Mouse (Mus musculus) heart, embryonic 10.5 days (tissue): ENCODE results near the gene Ttll1. TPM values are rescaled to one million over a fixed set of nuclear protein-coding genes. Genes with fewer than 3 reads are reported as not detected.

ENCODE experiments used
- DNase-seq: peaks from one replicate; pipeline ENCODE4 v3.0.0-alpha.2; 2017; ENCODE audit warnings: low spot score
- H3K27ac ChIP-seq: fragments of 300-500 bp; sonication (generic); 2 replicates; pipeline ENCODE4 v1.5.1; 2016; ENCODE audit warnings: mild to moderate bottlenecking
- H3K27me3 ChIP-seq: fragments of 300-500 bp; sonication (generic); 2 replicates; pipeline ENCODE4 v1.6.1; 2016; ENCODE audit warnings: mild to moderate bottlenecking; ENCODE audit not compliant: poor library complexity, insufficient read depth, severe bottlenecking
- H3K36me3 ChIP-seq: fragments of 300-500 bp; sonication (generic); 2 replicates; pipeline ENCODE4 v1.6.1; 2016; ENCODE audit warnings: mild to moderate bottlenecking, moderate library complexity
- H3K4me1 ChIP-seq: fragments of 300-500 bp; sonication (generic); 2 replicates; pipeline ENCODE4 v1.6.1; 2016; ENCODE audit warnings: mild to moderate bottlenecking
- H3K4me3 ChIP-seq: fragments of 300-500 bp; sonication (generic); 2 replicates; pipeline ENCODE4 v1.5.1; 2016; ENCODE audit warnings: mild to moderate bottlenecking, moderate library complexity
- H3K9me3 ChIP-seq: fragments of 300-500 bp; sonication (generic); 2 replicates; pipeline ENCODE4 v1.6.1; 2016; ENCODE audit warnings: mild to moderate bottlenecking, moderate library complexity
- WGBS: fragments of 180-500 bp; shearing (Covaris S2); methylation state at CpG from one replicate; pipeline ENCODE4 v1.1.7; 2016; 5-methylcytosine and 5-hydroxymethylcytosine counted together
- polyA plus RNA-seq: library from polyadenylated mRNA; unstranded; fragments of >200 nt; fragmentation: Nextera tagmentation; extraction: Ambion mirVana; gene quantifications from 2 replicates; pipeline ENCODE4 v1.2.1, GENCODE M21; 2016

The Ttll1 gene
- polyA plus RNA-seq, 1 experiment from 2014 or later: 23.9 TPM

DNA sequence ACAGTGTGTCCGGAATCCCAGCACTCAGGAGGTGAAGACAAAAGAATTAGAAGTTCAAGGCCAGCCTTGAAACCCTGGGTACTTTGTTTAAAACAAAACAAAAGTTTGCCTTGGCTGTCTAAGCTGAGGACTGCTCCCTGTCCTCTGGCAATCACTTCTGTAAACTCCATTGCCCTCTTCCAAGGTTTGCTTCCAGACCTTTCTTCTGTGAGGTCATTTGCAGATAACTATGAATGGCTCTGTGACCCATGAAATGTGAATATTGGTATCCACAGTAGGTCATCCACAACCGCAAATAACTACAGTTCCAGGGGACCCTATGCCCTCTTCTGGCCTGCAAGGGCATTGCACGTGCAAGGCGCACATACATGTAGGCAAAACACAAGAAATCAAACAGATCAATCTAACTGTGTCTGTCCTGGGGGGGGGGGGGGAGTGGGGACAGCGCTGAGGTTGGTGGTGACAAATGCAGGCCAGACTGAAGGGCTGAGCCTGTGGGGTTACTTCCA is 21.3 kb upstream of the Ttll1 start:
- Histone ChIP-seq H3K27me3 (peaks cover 16% of the 10 kb centered on the region), H3K4me1 (peaks cover 73% of the 10 kb centered on the region), H3K9me3 (no peaks in the 10 kb centered on the region), H3K36me3 (peaks cover 39% of the 10 kb centered on the region), H3K27ac (no peak overlapping the region), H3K4me3 (no peak overlapping the region)
- 85% methylated on average over 5 of the region's 5 CpGs for WGBS
- no peak for DNase-seq

DNA sequence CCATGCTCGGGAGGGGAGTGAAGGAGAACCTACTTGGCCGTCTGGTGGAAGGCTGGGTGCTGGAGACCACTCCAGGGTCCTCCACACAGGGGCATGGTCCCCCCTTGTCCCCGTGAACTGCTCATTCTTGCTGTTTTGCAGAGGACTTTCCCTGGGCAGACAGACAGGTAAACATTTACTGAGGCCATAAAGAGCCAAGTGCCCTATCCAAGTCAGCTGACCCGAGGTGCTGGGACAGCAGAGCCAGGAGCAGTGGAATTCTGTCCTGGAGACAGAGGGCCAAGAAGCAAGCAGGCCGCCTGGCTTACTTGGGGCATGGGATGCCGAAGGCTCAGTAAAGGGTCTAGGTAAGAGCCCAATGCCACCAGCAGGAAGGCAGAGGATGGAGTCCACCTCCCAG is 20.0 kb upstream of the Ttll1 start:
- peak overlapping the region; percentile 24; the same call in 1 of the 2 replicates for H3K27ac ChIP-seq
- H3K4me3 ChIP-seq: no peak overlapping the region
- no peak for DNase-seq
- H3K4me1 ChIP-seq: peaks cover 78% of the 10 kb centered on the region
- H3K27me3 ChIP-seq: peaks cover 19% of the 10 kb centered on the region
- WGBS: 72% methylated on average over 6 of the region's 6 CpGs
- H3K9me3 ChIP-seq: no peaks in the 10 kb centered on the region
- peaks cover 27% of the 10 kb centered on the region for H3K36me3 ChIP-seq

DNA sequence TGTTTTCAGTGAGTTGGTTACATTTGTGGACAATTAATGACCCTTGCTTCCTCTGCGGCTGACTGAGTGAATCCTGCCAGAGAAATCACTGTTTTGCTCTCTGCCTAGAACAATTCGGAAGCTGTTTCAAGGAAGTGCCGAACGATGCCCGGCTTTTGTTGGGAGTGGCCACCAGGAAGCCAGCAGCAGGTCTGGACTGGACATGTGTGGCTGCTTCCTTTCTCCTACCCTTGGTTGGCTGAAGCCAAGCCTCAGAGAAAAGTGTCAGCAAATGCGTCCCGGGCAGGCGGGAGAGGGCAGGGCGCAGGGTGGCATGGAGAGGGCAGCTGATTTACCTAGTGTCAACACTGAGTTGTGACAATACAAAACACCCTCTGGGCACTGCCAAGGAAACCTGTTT is 19.5 kb upstream of the Ttll1 start:
- no peak for DNase-seq
- Histone ChIP-seq H3K9me3 (no peaks in the 10 kb centered on the region), H3K36me3 (peaks cover 27% of the 10 kb centered on the region), H3K4me1 (peaks cover 78% of the 10 kb centered on the region), H3K4me3 (no peak overlapping the region), H3K27me3 (peaks cover 19% of the 10 kb centered on the region), H3K27ac (0 out of 2 replicates have a peak overlapping the region, but pooled peaks have one; percentile 24)
- WGBS: 72% methylated on average over 9 of the region's 9 CpGs

DNA sequence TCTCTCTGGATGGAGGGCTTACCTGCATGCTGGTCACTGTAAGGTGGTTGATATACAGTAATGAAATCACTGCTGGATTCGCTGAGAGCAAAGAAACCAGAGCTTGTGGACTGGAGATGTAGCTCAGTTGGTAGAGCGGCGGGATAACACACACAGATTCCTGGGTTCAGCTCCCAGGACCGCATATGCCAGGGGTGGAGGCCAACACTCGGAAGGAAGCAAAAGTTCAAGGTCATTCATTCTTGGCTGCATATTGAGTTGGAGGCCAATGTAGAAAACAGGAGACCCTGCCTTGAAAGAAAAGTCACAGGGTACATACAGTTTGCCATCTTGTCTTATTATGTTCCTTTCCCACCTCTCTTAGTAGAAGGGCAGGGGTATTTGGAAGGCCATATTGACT is 19.1 kb upstream of the Ttll1 start:
- no peaks in the 10 kb centered on the region for H3K9me3 ChIP-seq
- H3K27me3 ChIP-seq: peaks cover 19% of the 10 kb centered on the region
- H3K4me1 ChIP-seq: peaks cover 78% of the 10 kb centered on the region
- H3K36me3 ChIP-seq: peaks cover 27% of the 10 kb centered on the region
- H3K4me3 ChIP-seq: no peak overlapping the region
- H3K27ac ChIP-seq: no peak overlapping the region
- no peak for DNase-seq
- WGBS: 79% methylated on average over 5 of the region's 5 CpGs

DNA sequence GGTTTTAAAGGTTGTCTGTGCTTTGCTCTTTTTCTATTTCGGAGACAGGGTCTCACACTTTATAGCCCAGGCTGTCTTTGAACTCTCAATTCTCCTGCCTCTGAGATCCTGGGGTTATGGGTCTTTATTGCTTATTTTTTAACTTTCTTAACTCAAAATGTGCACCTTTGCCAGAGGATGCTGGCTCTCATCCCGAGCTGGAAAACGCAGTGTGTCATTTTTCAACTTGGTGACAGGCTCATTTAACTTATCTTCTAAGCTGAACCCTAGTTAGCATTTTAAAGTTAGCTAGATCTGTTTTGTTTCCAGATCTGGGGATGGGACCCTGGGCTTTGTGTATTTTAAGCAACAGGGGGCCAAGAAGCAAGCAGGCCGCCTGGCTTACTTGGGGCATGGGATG is 18.2 kb upstream of the Ttll1 start:
- no peak for DNase-seq
- H3K4me3 ChIP-seq: no peak overlapping the region
- no peaks in the 10 kb centered on the region for H3K9me3 ChIP-seq
- H3K27ac ChIP-seq: no peak overlapping the region
- H3K27me3 ChIP-seq: peaks cover 19% of the 10 kb centered on the region
- WGBS: 50% methylated on average over 4 of the region's 4 CpGs
- H3K36me3 ChIP-seq: peaks cover 24% of the 10 kb centered on the region
- H3K4me1 ChIP-seq: peaks cover 78% of the 10 kb centered on the region

DNA sequence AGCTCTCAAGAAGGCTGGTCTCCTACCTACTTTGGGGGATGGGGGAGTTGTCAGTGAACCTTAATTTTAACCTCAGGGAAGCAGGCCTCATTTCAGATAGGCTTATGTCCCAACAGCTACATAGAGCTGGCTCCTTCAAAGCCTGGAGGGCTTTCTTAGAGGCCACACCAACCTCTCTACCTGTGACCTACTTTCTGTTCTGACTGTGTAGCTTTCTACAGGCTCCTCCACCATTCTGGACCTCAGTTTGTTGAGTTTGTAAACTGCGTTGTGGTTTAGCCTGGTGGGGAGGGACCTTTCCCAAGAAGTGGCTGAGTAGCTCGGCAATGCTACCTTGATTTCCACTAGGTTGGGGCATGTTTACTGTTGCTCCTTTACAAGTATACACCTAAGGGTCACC is 17.1 kb upstream of the Ttll1 start:
- peaks cover 82% of the 10 kb centered on the region for H3K4me1 ChIP-seq
- DNase-seq: no peak
- H3K36me3 ChIP-seq: peaks cover 18% of the 10 kb centered on the region
- H3K4me3 ChIP-seq: peak overlapping the region; percentile 77
- peak overlapping the region; percentile 88 for H3K27ac ChIP-seq
- H3K27me3 ChIP-seq: peaks cover 19% of the 10 kb centered on the region
- H3K9me3 ChIP-seq: no peaks in the 10 kb centered on the region
- 63% methylated on average over 2 of the region's 2 CpGs for WGBS

DNA sequence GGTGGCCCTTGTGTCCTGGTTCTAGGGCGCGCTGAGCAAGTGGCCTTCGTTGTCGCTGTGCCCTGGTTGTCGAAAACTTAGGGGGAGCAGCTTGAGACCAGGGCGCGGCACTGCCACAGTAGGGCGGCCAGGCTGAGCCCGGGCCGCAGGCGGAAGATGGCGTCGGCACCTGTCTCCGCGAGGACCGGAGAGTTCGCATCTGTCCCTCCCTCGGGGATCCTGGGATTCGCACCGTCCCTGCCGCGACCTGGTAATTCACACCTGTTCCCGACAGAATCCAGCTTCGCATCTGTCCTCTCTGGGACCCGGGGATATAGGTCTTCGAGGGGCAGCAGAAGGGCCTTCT is 16.4 kb upstream of the Ttll1 start:
- Histone ChIP-seq H3K4me1 (peaks cover 88% of the 10 kb centered on the region), H3K36me3 (peaks cover 17% of the 10 kb centered on the region), H3K9me3 (no peaks in the 10 kb centered on the region), H3K27me3 (peaks cover 19% of the 10 kb centered on the region), H3K4me3 (peak overlapping the region; percentile 77), H3K27ac (peak overlapping the region; percentile 88)
- no peak for DNase-seq
- 1% methylated on average over 26 of the region's 26 CpGs for WGBS

DNA sequence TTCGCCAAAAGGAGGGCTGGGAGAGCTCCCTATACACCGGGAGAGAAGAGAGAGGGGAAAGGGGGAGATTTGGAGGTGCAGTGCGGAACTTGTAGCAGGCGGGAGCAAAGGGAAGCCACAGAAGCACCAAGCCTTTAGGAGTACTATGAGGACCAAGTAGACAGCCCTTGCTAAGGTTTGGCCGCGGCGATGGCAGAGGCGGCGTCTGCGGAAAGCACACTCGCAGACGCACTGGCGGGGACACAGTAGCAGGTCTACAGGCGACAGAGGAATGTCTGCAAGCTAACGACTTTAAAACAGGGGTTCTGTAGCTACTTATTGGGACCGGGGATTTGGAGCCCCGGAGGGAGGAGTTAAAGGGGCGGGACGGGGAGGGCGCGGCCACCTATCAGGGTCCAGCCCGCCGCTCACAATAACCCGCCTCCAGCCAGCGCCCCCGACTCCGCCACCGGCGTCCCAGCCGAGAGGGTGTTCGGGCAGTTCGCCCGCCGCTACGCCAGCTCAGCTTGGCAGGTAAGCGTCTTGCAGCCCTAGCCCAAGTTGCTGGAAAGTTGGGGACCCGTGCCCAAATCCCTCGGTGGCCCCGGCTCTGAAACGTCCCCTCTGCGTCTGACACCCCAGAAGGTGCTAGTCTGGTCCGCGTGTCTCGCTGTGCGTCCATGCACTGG is 15.9 kb upstream of the Ttll1 start, which contains the start of gene Bik:
Bik (plus strand) TSS at position 439 of the 668 bp plus-strand sequence.
- peaks cover 12% of the 10 kb centered on the region for H3K36me3 ChIP-seq
- H3K4me3 ChIP-seq: peak within 1 kb of the TSS; percentile 77
- WGBS: under 1% methylated on average over 45 of the region's 45 CpGs
- H3K9me3 ChIP-seq: no peaks in the 10 kb centered on the region
- H3K4me1 ChIP-seq: peaks cover 93% of the 10 kb centered on the region
- peaks cover 19% of the 10 kb centered on the region for H3K27me3 ChIP-seq
- DNase-seq: peak; percentile 91
- H3K27ac ChIP-seq: peak within 1 kb of the TSS; percentile 88

DNA sequence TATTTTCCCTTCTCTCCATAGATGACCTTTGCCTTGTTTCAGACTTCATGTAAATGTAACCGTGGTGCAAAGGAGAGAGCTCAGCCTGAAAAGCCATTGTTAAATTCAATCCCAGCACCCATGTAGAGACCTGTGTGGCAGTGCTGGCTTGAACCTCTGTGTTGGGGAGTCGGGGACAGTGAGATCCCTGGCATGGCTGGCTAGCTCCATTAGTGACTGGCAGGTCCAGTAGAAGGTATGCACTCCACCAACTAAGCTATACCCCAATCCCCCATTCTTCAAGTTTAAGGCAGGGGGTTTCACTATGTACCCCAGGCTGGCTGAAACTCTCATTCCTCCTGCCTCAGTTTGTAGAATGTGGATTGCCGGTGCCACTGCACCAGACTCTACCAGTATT is 13.6 kb upstream of the Ttll1 start:
- Histone ChIP-seq H3K36me3 (no peaks in the 10 kb centered on the region), H3K9me3 (no peaks in the 10 kb centered on the region), H3K27ac (peak overlapping the region; percentile 88), H3K27me3 (peaks cover 19% of the 10 kb centered on the region), H3K4me1 (peaks cover 83% of the 10 kb centered on the region), H3K4me3 (peak overlapping the region; percentile 35; the same call in 1 of the 2 replicates)
- DNase-seq: no peak
- 66% methylated on average over 3 of the region's 3 CpGs for WGBS

DNA sequence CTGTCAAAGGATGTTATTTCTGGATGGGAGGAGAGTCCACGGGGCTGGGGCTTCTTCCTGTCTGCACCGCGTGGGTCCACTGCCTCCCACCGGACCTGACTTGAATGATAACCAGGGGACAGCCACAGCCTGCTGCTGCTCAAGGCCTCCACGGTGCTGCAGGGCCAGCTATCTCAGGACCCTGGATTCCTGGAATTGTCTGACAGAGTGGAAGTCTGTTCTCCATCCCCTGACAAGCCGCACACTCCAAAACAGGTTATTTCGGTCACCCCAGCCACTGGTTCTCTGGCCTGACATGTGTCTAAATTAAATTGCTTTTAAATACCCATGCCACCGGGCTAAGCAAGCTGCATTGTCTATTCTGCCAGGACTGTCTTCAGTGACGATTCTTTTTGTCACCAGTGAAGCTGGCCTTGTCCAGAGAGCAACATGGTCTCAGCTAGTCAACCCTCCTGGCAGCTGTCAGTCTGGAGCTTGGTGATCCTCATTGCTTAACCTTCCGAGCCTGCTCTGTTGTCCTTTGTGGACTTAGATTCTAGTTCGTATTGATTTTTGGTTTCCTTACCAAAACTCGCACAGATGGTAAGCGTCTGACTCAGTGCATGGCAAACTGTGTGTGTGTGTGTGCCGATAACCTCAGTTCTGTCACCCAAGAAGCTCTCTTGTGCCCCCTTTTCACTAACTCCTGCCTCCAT is 13.1 kb upstream of the Ttll1 start:
- peak overlapping the region; percentile 88 for H3K27ac ChIP-seq
- WGBS: 20% methylated on average over 14 of the region's 14 CpGs
- H3K27me3 ChIP-seq: peaks cover 19% of the 10 kb centered on the region
- no peaks in the 10 kb centered on the region for H3K36me3 ChIP-seq
- H3K4me3 ChIP-seq: peak overlapping the region; percentile 35; the same call in 1 of the 2 replicates
- no peaks in the 10 kb centered on the region for H3K9me3 ChIP-seq
- DNase-seq: peak; percentile 93
- peaks cover 80% of the 10 kb centered on the region for H3K4me1 ChIP-seq

DNA sequence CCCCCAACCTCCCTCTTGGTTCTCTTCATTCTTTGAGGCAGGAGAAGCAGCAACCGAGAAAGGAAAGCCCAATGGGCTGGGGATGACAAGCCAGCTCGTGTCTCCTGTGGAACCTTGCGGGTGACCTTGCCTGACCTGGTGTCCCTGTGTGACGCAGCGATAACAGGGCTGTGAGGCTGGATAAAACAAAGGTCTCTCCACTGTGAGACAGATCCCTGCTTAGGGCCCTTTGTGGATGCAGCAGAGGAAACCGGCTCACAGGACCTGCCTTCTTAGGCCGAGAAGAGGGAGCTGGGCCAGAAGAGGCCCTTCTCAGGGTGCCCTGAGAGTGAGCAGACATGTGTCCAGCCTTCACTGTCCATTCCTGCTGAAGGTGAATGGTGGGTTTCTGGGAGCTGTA is 12.5 kb upstream of the Ttll1 start:
- H3K27me3 ChIP-seq: peaks cover 15% of the 10 kb centered on the region
- peak overlapping the region; percentile 35; the same call in 1 of the 2 replicates for H3K4me3 ChIP-seq
- no peaks in the 10 kb centered on the region for H3K9me3 ChIP-seq
- H3K4me1 ChIP-seq: peaks cover 80% of the 10 kb centered on the region
- H3K36me3 ChIP-seq: no peaks in the 10 kb centered on the region
- 8% methylated on average over 7 of the region's 7 CpGs for WGBS
- DNase-seq: peak; percentile 84
- H3K27ac ChIP-seq: peak overlapping the region; percentile 88

DNA sequence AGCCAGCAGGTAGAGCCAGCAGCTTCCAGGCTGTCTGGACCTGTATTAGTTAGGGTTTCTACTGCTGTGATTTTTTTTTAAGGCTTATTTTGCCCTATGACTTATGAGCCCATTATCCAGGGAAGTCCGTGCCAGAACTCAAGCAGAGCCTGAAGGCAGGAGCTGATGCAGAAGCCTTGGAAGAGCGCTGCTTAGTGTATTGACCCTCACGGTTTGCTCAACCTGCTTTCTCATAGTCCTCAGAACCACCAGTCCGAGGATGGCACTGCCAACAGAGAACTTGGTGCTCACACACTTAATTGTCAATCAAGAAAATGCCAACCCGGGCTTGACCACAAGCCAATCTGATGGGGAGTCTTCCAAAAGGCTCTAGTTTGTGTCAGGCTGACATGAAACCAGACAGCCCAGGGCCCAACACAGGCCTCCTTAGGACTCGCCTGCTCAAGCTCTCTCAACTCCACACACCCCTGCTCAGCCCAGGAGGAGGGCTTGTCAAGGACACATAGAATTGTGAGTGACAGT is 10.2 kb upstream of the Ttll1 start:
- Histone ChIP-seq H3K27me3 (no peaks in the 10 kb centered on the region), H3K9me3 (no peaks in the 10 kb centered on the region), H3K4me3 (no peak overlapping the region), H3K36me3 (no peaks in the 10 kb centered on the region), H3K4me1 (peaks cover 61% of the 10 kb centered on the region), H3K27ac (0 out of 2 replicates have a peak overlapping the region, but pooled peaks have one; percentile 30)
- 78% methylated on average over 6 of the region's 6 CpGs for WGBS
- no peak for DNase-seq
